Mouse (Mus musculus): Measurements from ENCODE around the gene Gm9844. TPM values are rescaled to one million over a fixed set of nuclear protein-coding genes. Genes with fewer than 3 reads are reported as not detected.
"Not testable (repeated sequence)": the region's sequence is repeated elsewhere in the genome, so short reads cannot be mapped to it uniquely, and the experiment has no call there.

The Gm9844 gene
- 8.3 and 21.9 TPM in 2 replicates for polyA plus RNA-seq (2015; fragmentation: Nextera tagmentation; extraction: Ambion mirVana)

GRCm38 (mm10) chr7:24861913-24862312 is at the start of gene Gm9844:
Gm9844 (plus strand) TSS chr7:24862213.
- H3K9ac ChIP-seq (replicated peaks; ENCODE audit: low read length): no peak within 1 kb of the TSS
- no peaks in the 10 kb centered on the region for H3K4me1 ChIP-seq (ENCODE audit: insufficient read depth, low read length)
- H3K36me3 ChIP-seq (ENCODE audit: insufficient read depth, low read length): no peaks in the 10 kb centered on the region
- H3K27me3 ChIP-seq (ENCODE audit: insufficient read depth, low read length): no peaks in the 10 kb centered on the region; the same call in 1 of the 2 replicates
- ATAC-seq (ENCODE audit: low FRiP score, low TSS enrichment): no peak
- no peak within 1 kb of the TSS for H3K4me2 ChIP-seq (replicated peaks; ENCODE audit: low read depth, low read length)
- WGBS: 81% methylated on average over 7 of the region's 7 CpGs
- no peak within 1 kb of the TSS for H3K4me3 ChIP-seq (ENCODE audit: low read length)
- H3K27ac ChIP-seq (ENCODE audit: low read length): no peak within 1 kb of the TSS
- no peaks in the 10 kb centered on the region for H3K9me3 ChIP-seq (ENCODE audit: low read length)

- no peaks in the 10 kb centered on the region for H3K27me3 ChIP-seq (ENCODE audit: insufficient read depth, low read length)
- no peak for ATAC-seq (ENCODE audit: low FRiP score, low TSS enrichment)
- WGBS: 0% methylated on average over 3 of the region's 3 CpGs
- H3K4me3 ChIP-seq (ENCODE audit: low read length): no peak overlapping the region
- no peaks in the 10 kb centered on the region; the same call in 1 of the 2 replicates for H3K9me3 ChIP-seq (ENCODE audit: low read length)
- H3K4me1 ChIP-seq (ENCODE audit: insufficient read depth, low read length): no peaks in the 10 kb centered on the region
- H3K27ac ChIP-seq (ENCODE audit: low read length): no peak overlapping the region
- no peak overlapping the region for H3K9ac ChIP-seq (replicated peaks; ENCODE audit: low read length)
- H3K36me3 ChIP-seq (ENCODE audit: insufficient read depth, low read length): no peaks in the 10 kb centered on the region
- H3K4me2 ChIP-seq (replicated peaks; ENCODE audit: low read depth, low read length): no peak overlapping the region
These were observed 44.5 kb upstream of the Gm9844 start for GRCm38 (mm10) chr7:24817502-24817901.

GRCm38 (mm10) chr7:24824452-24824851 is 37.6 kb upstream of the Gm9844 start:
- no peak overlapping the region for H3K9ac ChIP-seq (replicated peaks; ENCODE audit: low read length)
- ATAC-seq (ENCODE audit: low FRiP score, low TSS enrichment): no peak
- no peaks in the 10 kb centered on the region for H3K4me1 ChIP-seq (ENCODE audit: insufficient read depth, low read length)
- H3K36me3 ChIP-seq (ENCODE audit: insufficient read depth, low read length): no peaks in the 10 kb centered on the region
- no peaks in the 10 kb centered on the region for H3K9me3 ChIP-seq (ENCODE audit: low read length)
- H3K27ac ChIP-seq (ENCODE audit: low read length): no peak overlapping the region
- no peak overlapping the region for H3K4me2 ChIP-seq (replicated peaks; ENCODE audit: low read depth, low read length)
- no peaks in the 10 kb centered on the region for H3K27me3 ChIP-seq (ENCODE audit: insufficient read depth, low read length)
- 55% methylated on average over 7 of the region's 7 CpGs for WGBS
- H3K4me3 ChIP-seq (ENCODE audit: low read length): no peak overlapping the region

- no peaks in the 10 kb centered on the region for H3K4me1 ChIP-seq (ENCODE audit: insufficient read depth, low read length)
- no peaks in the 10 kb centered on the region for H3K27me3 ChIP-seq (ENCODE audit: insufficient read depth, low read length)
- no peaks in the 10 kb centered on the region for H3K36me3 ChIP-seq (ENCODE audit: insufficient read depth, low read length)
- H3K4me3 ChIP-seq (ENCODE audit: low read length): no peak overlapping the region
- no peak overlapping the region for H3K4me2 ChIP-seq (replicated peaks; ENCODE audit: low read depth, low read length)
- H3K9me3 ChIP-seq (ENCODE audit: low read length): no peaks in the 10 kb centered on the region
- no peak overlapping the region for H3K9ac ChIP-seq (replicated peaks; ENCODE audit: low read length)
- no peak overlapping the region for H3K27ac ChIP-seq (ENCODE audit: low read length)
- 94% methylated on average over 4 of the region's 4 CpGs for WGBS
- no peak for ATAC-seq (ENCODE audit: low FRiP score, low TSS enrichment)
These were observed 34.8 kb upstream of the Gm9844 start for GRCm38 (mm10) chr7:24827181-24827580.

- H3K27ac ChIP-seq (ENCODE audit: low read length); H3K4me3 ChIP-seq (ENCODE audit: low read length); ATAC-seq (ENCODE audit: low FRiP score, low TSS enrichment); H3K36me3 ChIP-seq (ENCODE audit: insufficient read depth, low read length); H3K9me3 ChIP-seq (ENCODE audit: low read length); H3K4me1 ChIP-seq (ENCODE audit: insufficient read depth, low read length); H3K9ac ChIP-seq (replicated peaks; ENCODE audit: low read length); H3K4me2 ChIP-seq (replicated peaks; ENCODE audit: low read depth, low read length); H3K27me3 ChIP-seq (ENCODE audit: insufficient read depth, low read length): not testable (repeated sequence)
- WGBS: 46% methylated on average over 11 of the region's 13 CpGs
These were observed 23.1 kb upstream of the Gm9844 start for GRCm38 (mm10) chr7:24838732-24839409.

GRCm38 (mm10) chr7:24839410-24839808 is 22.6 kb upstream of the Gm9844 start:
- H3K4me1 ChIP-seq (ENCODE audit: insufficient read depth, low read length): no peaks in the 10 kb centered on the region
- H3K27ac ChIP-seq (ENCODE audit: low read length): no peak overlapping the region
- H3K27me3 ChIP-seq (ENCODE audit: insufficient read depth, low read length): no peaks in the 10 kb centered on the region
- no peaks in the 10 kb centered on the region for H3K9me3 ChIP-seq (ENCODE audit: low read length)
- no peaks in the 10 kb centered on the region for H3K36me3 ChIP-seq (ENCODE audit: insufficient read depth, low read length)
- ATAC-seq (ENCODE audit: low FRiP score, low TSS enrichment): no peak
- H3K9ac ChIP-seq (replicated peaks; ENCODE audit: low read length): no peak overlapping the region
- no peak overlapping the region for H3K4me2 ChIP-seq (replicated peaks; ENCODE audit: low read depth, low read length)
- H3K4me3 ChIP-seq (ENCODE audit: low read length): no peak overlapping the region
- WGBS: 79% methylated on average over 8 of the region's 8 CpGs

- Histone ChIP-seq H3K4me2 (replicated peaks; ENCODE audit: low read depth, low read length) (no peak overlapping the region), H3K4me1 (ENCODE audit: insufficient read depth, low read length) (no peaks in the 10 kb centered on the region), H3K9me3 (ENCODE audit: low read length) (no peaks in the 10 kb centered on the region), H3K9ac (replicated peaks; ENCODE audit: low read length) (no peak overlapping the region), H3K36me3 (ENCODE audit: insufficient read depth, low read length) (no peaks in the 10 kb centered on the region), H3K27ac (ENCODE audit: low read length) (no peak overlapping the region), H3K27me3 (ENCODE audit: insufficient read depth, low read length) (no peaks in the 10 kb centered on the region), H3K4me3 (ENCODE audit: low read length) (no peak overlapping the region)
- WGBS: 71% methylated on average over 3 of the region's 3 CpGs
- no peak for ATAC-seq (ENCODE audit: low FRiP score, low TSS enrichment)
These were observed 21.7 kb upstream of the Gm9844 start for GRCm38 (mm10) chr7:24840331-24840730.

- Histone ChIP-seq H3K9ac (replicated peaks; ENCODE audit: low read length) (no peak overlapping the region), H3K4me1 (ENCODE audit: insufficient read depth, low read length) (no peaks in the 10 kb centered on the region), H3K4me3 (ENCODE audit: low read length) (no peak overlapping the region), H3K27me3 (ENCODE audit: insufficient read depth, low read length) (no peaks in the 10 kb centered on the region), H3K9me3 (ENCODE audit: low read length) (no peaks in the 10 kb centered on the region), H3K36me3 (ENCODE audit: insufficient read depth, low read length) (no peaks in the 10 kb centered on the region), H3K27ac (ENCODE audit: low read length) (no peak overlapping the region), H3K4me2 (replicated peaks; ENCODE audit: low read depth, low read length) (no peak overlapping the region)
- WGBS: 58% methylated on average over 4 of the region's 4 CpGs
- no peak for ATAC-seq (ENCODE audit: low FRiP score, low TSS enrichment)
These were observed 21.0 kb upstream of the Gm9844 start for GRCm38 (mm10) chr7:24841009-24841408.

- no peak overlapping the region for H3K9ac ChIP-seq (replicated peaks; ENCODE audit: low read length)
- no peaks in the 10 kb centered on the region for H3K36me3 ChIP-seq (ENCODE audit: insufficient read depth, low read length)
- no peaks in the 10 kb centered on the region for H3K9me3 ChIP-seq (ENCODE audit: low read length)
- H3K27ac ChIP-seq (ENCODE audit: low read length): no peak overlapping the region
- H3K4me2 ChIP-seq (replicated peaks; ENCODE audit: low read depth, low read length): no peak overlapping the region
- H3K4me1 ChIP-seq (ENCODE audit: insufficient read depth, low read length): no peaks in the 10 kb centered on the region
- 44% methylated on average over 5 of the region's 5 CpGs for WGBS
- ATAC-seq (ENCODE audit: low FRiP score, low TSS enrichment): no peak
- H3K4me3 ChIP-seq (ENCODE audit: low read length): no peak overlapping the region
- no peaks in the 10 kb centered on the region for H3K27me3 ChIP-seq (ENCODE audit: insufficient read depth, low read length)
These were observed 17.9 kb upstream of the Gm9844 start for GRCm38 (mm10) chr7:24844144-24844543.

- 87% methylated on average over 9 of the region's 9 CpGs for WGBS
- no peak overlapping the region for H3K9ac ChIP-seq (replicated peaks; ENCODE audit: low read length)
- H3K4me1 ChIP-seq (ENCODE audit: insufficient read depth, low read length): 0 out of 2 replicates have a peak, but pooled peaks cover 4% of the 10 kb centered on the region
- H3K36me3 ChIP-seq (ENCODE audit: insufficient read depth, low read length): no peaks in the 10 kb centered on the region
- ATAC-seq (ENCODE audit: low FRiP score, low TSS enrichment): no peak
- H3K4me2 ChIP-seq (replicated peaks; ENCODE audit: low read depth, low read length): no peak overlapping the region
- no peaks in the 10 kb centered on the region for H3K9me3 ChIP-seq (ENCODE audit: low read length)
- H3K27ac ChIP-seq (ENCODE audit: low read length): no peak overlapping the region
- no peaks in the 10 kb centered on the region for H3K27me3 ChIP-seq (ENCODE audit: insufficient read depth, low read length)
- no peak overlapping the region for H3K4me3 ChIP-seq (ENCODE audit: low read length)
These were observed 16.8 kb upstream of the Gm9844 start for GRCm38 (mm10) chr7:24845181-24845580.

All from kidney, embryonic 16.5 days (tissue).